In the genomic region with DNA sequence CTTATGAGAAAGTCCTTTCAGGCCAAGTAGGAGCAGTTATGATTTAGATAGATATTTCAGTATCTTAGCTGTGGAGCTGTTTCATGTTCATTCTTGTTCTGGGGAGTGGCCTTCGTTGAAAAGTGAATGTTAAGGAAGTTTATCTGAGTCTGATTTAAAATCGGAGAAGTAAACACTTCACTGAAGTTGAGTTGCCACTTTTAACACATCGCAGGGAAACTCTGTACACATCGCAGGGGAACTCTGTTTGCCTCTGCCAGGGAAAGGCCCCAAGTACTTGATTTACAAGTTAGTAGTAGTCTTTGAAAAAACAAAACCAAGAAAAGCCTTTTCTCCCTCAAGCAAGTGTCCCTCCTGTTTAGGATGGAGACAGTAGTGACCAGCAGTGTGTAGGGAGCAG, we compare ENCODE assay signal across 15 mouse cellular contexts. TPM values are rescaled to one million over a fixed set of nuclear protein-coding genes. Genes with fewer than 3 reads are reported as not detected.
DNase-seq lines count a peak whose midpoint lies in the region; ATAC-seq and TF ChIP-seq lines count a peak whose summit lies in the region.
"Had no signal": no experiment of that assay in that cellular context is flagged by ENCODE, and none has a peak within 500 bp of the region (broad histone marks: within the 10 kb centered on the region; RNA-seq: fewer than 3 reads in every experiment).

No protein-coding gene starts in this region.

- H3K4me2 ChIP-seq in heart, embryonic 13.5 days, result peak overlapping the region; percentile 88
- H3K4me2 ChIP-seq in intestine, embryonic 15.5 days (replicated peaks), result peak overlapping the region; percentile 85
- H3K4me2 ChIP-seq in lung, embryonic 15.5 days, result peak overlapping the region; percentile 75

- no peak for TF ChIP-seq CTCF in cortical plate, adult 2 months (IDR thresholded peaks at IDR 0.05; ENCODE audit: extremely low read depth, insufficient read depth, low read length)

- no peaks in the 10 kb centered on the region for H3K9me3 ChIP-seq in heart, embryonic 13.5 days
- H3K9me3 ChIP-seq in intestine, embryonic 15.5 days, result no peaks in the 10 kb centered on the region
- H3K9me3 ChIP-seq in lung, embryonic 15.5 days, result no peaks in the 10 kb centered on the region

- no peak for DNase-seq in heart, postnatal 14 days
- no peak for DNase-seq in Muller cell, postnatal 12 days (ENCODE audit: inconsistent ontology term)
- DNase-seq in frontal cortex, postnatal 36 days (ENCODE audit: low spot score in 2 of 2), result no peak
- DNase-seq: cerebellum, postnatal 36 days; thymus, adult 2 months had no signal

- no peak for ATAC-seq in heart, embryonic 13.5 days (ENCODE audit: extremely low read depth, insufficient number of reproducible peaks, low FRiP score, low TSS enrichment)
- no peak for ATAC-seq in intestine, embryonic 15.5 days
- no peak for ATAC-seq in lung, embryonic 15.5 days (ENCODE audit: borderline replicate concordance, extremely low read depth, low FRiP score, low TSS enrichment)
- no peak for ATAC-seq in erythroid progenitor cell, adult 5-6 weeks (replicated peaks; ENCODE audit: low FRiP score, poor library complexity, severe bottlenecking)

- H3K9ac ChIP-seq in heart, embryonic 13.5 days, result peak overlapping the region; percentile 89
- H3K9ac ChIP-seq in intestine, embryonic 15.5 days, result no peak overlapping the region
- H3K9ac ChIP-seq in lung, embryonic 15.5 days, result no peak overlapping the region

- H3K4me1 ChIP-seq in heart, embryonic 13.5 days, result peaks cover 37% of the 10 kb centered on the region
- H3K4me1 ChIP-seq in cortical plate, adult 2 months (ENCODE audit: control insufficient read depth, insufficient read depth, low read length), result no peaks in the 10 kb centered on the region
- 0 out of 2 replicates have a peak, but pooled peaks cover 3% of the 10 kb centered on the region for H3K4me1 ChIP-seq in intestine, embryonic 15.5 days (replicated peaks)
- H3K4me1 ChIP-seq in lung, embryonic 15.5 days, result peaks cover 10% of the 10 kb centered on the region

- H3K27ac ChIP-seq in heart, embryonic 13.5 days (replicated peaks), result peak overlapping the region; percentile 86
- no peak overlapping the region for H3K27ac ChIP-seq in cortical plate, adult 2 months (ENCODE audit: insufficient read depth, low read length)
- H3K27ac ChIP-seq in intestine, embryonic 15.5 days, result no peak overlapping the region
- peak overlapping the region; percentile 47; the same call in 1 of the 2 replicates for H3K27ac ChIP-seq in lung, embryonic 15.5 days

- 26% methylated on average over 4 of the region's 4 CpGs for WGBS in heart, embryonic 13.5 days
- 32% methylated on average over 4 of the region's 4 CpGs for WGBS in intestine, embryonic 15.5 days
- 44% methylated on average over 4 of the region's 4 CpGs for WGBS in lung, embryonic 15.5 days

- intact Hi-C loops in heart, postnatal 14 days (cut with DNase I), result loop anchor here (5.0 kb wide), 1 partner anchor 42 kb away; no protein-coding TSS in a partner anchor

- peak overlapping the region; percentile 78 for H3K4me3 ChIP-seq in heart, embryonic 13.5 days
- H3K4me3 ChIP-seq in cortical plate, adult 2 months (ENCODE audit: insufficient read depth, low read length), result peak overlapping the region; percentile 31; the same call in 1 of the 2 replicates
- H3K4me3 ChIP-seq in intestine, embryonic 15.5 days (replicated peaks), result peak overlapping the region; percentile 56; the same call in 1 of the 2 replicates
- peak overlapping the region; percentile 52 for H3K4me3 ChIP-seq in lung, embryonic 15.5 days

- peaks cover 41% of the 10 kb centered on the region for H3K27me3 ChIP-seq in heart, embryonic 13.5 days (replicated peaks)
- H3K27me3 ChIP-seq in intestine, embryonic 15.5 days (replicated peaks), result peaks cover 6% of the 10 kb centered on the region; the same call in 1 of the 2 replicates
- H3K27me3 ChIP-seq in lung, embryonic 15.5 days, result peaks cover 29% of the 10 kb centered on the region

- TF ChIP-seq POLR2A in cortical plate, adult 2 months (IDR thresholded peaks at IDR 0.05; ENCODE audit: extremely low read depth, insufficient read depth, low read length), result no peak

- H3K36me3 ChIP-seq in heart, embryonic 13.5 days, result no peaks in the 10 kb centered on the region
- H3K36me3 ChIP-seq in intestine, embryonic 15.5 days, result no peaks in the 10 kb centered on the region
- no peaks in the 10 kb centered on the region for H3K36me3 ChIP-seq in lung, embryonic 15.5 days

RNA-seq across cellular contexts. Expression of gene Perp, which starts 0.9 kb away (rescaled TPM):
- 97.1 and 106 TPM in 2 replicates for polyA plus RNA-seq in heart, embryonic 13.5 days (2015; fragmentation: Nextera tagmentation; extraction: Ambion mirVana)
- 100 to 1,000 TPM; 147 TPM for total RNA-seq in heart, postnatal 14 days (2021)
- polyA plus RNA-seq in cortical plate, adult 2 months (2012; rRNA removed), result 5.7 and 6.6 TPM in 2 replicates
- polyA plus RNA-seq in intestine, embryonic 15.5 days (2015; fragmentation: Nextera tagmentation; extraction: Ambion mirVana), result 47.6 and 48.4 TPM in 2 replicates
- 36.2 and 44.6 TPM in 2 replicates for polyA plus RNA-seq in lung, embryonic 15.5 days (2015; fragmentation: Nextera tagmentation; extraction: Ambion mirVana)
- not detected in 2 replicates for total RNA-seq in erythroid progenitor cell, adult 5-6 weeks (2015; ENCODE audit: low replicate concordance)
- total RNA-seq in erythroid progenitor cell, adult 5-6 weeks (2017; ENCODE audit: low replicate concordance), result not detected in 2 replicates

RNA-seq across cellular contexts. Expression of gene Gm4922, which starts 59.1 kb away (rescaled TPM):
- not detected in 2 replicates for polyA plus RNA-seq in heart, embryonic 13.5 days (2015; fragmentation: Nextera tagmentation; extraction: Ambion mirVana)
- total RNA-seq in heart, postnatal 14 days (2021), result not detected
- not detected in 2 replicates for polyA plus RNA-seq in cortical plate, adult 2 months (2012; rRNA removed)
- 0.08 and 0.11 TPM in 2 replicates for polyA plus RNA-seq in intestine, embryonic 15.5 days (2015; fragmentation: Nextera tagmentation; extraction: Ambion mirVana)
- polyA plus RNA-seq in lung, embryonic 15.5 days (2015; fragmentation: Nextera tagmentation; extraction: Ambion mirVana), result 0.10 TPM in 1 of 2 replicates, not detected in the other
- not detected in 2 replicates for total RNA-seq in erythroid progenitor cell, adult 5-6 weeks (2015; ENCODE audit: low replicate concordance)
- not detected in 2 replicates for total RNA-seq in erythroid progenitor cell, adult 5-6 weeks (2017; ENCODE audit: low replicate concordance)
- total RNA-seq: hematopoietic stem cell, adult 5-6 weeks; layer of hippocampus, adult 8-10 months had no signal
- polyA plus RNA-seq: brain, embryonic 14.5 days; CD4-positive, CD25-positive, alpha-beta regulatory T cell, adult 4 months; neural tube, embryonic 11.5 days; thymus, adult 2 months had no signal

Comparison
In these comparisons a context has a peak if more than half of its experiments do, and no peak if none do; other contexts are left out.
1. H3K27ac ChIP-seq: peak in heart, embryonic 13.5 days (single experiment) and lung, embryonic 15.5 days (single experiment); none in cortical plate, adult 2 months (single experiment) and intestine, embryonic 15.5 days (single experiment).
2. Peak in every context shown above with its lines, with median percentiles within 50 percentile points of each other: H3K4me2 ChIP-seq and H3K4me3 ChIP-seq.